In the genomic region with DNA sequence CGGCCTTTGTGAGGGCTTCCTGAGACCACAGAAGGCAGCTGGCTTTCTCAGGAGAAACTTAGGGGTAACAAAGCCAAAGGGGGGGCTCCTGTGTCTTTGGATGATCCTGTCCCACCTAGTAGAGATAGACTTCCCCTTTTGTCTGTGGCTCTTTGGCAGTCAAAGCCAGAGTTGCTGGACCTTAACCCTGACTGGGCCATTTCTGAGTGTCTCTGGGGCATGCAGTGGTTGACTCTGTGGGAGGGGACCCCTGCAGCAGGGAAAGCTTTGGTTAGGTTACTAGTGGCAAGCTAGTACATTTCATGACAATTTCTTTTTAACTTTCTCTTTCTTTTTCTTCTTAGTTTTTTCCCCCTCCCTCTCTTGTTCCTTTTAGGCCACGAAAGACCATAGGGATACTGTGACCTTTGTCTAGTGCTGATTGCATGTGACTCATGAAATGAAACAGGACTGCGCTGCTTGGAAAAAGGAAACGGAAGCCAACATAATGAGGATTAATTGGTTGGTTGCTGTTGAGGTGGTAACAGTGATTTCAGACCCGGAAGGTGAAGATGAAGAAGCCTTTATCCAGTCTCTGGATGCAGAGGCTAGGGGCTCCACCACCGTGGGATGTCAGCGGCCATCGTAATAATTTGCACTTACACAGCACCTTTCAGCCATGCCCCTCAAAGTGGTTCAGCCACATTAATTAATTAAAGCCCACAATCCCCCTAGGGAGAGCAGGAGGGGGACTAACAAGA, we compare ENCODE assay signal across 11 mouse cellular contexts.
DNase-seq lines count a peak whose midpoint lies in the region; ATAC-seq and TF ChIP-seq lines count a peak whose summit lies in the region.
"Had no signal": no experiment of that assay in that cellular context is flagged by ENCODE, and none has a peak within 500 bp of the region (broad histone marks: within the 10 kb centered on the region; RNA-seq: fewer than 3 reads in every experiment).

No protein-coding gene starts in this region.

- no peak overlapping the region for H3K9ac ChIP-seq in hindbrain, postnatal 0 days (replicated peaks; ENCODE audit: low read length)
- H3K9ac ChIP-seq in forebrain, embryonic 11.5 days (ENCODE audit: low read length) = peak overlapping the region; percentile 5; the same call in 1 of the 2 replicates
- no peak overlapping the region for H3K9ac ChIP-seq in intestine, embryonic 16.5 days (ENCODE audit: low read depth, low read length)

- H3K27me3 ChIP-seq in hindbrain, embryonic 10.5 days (ENCODE audit: insufficient read depth, poor library complexity, severe bottlenecking) = peaks cover 50% of the 10 kb centered on the region
- no peaks in the 10 kb centered on the region; the same call in 1 of the 2 replicates for H3K27me3 ChIP-seq in hindbrain, postnatal 0 days (ENCODE audit: insufficient read depth, low read length)
- no peaks in the 10 kb centered on the region for H3K27me3 ChIP-seq in forebrain, embryonic 11.5 days (ENCODE audit: control insufficient read depth, insufficient read depth, low read length)
- H3K27me3 ChIP-seq in intestine, embryonic 16.5 days (replicated peaks; ENCODE audit: control insufficient read depth, insufficient read depth, low read length) = no peaks in the 10 kb centered on the region

- no peak for ATAC-seq in hindbrain, postnatal 0 days
- peak; percentile 63 for ATAC-seq in forebrain, embryonic 11.5 days (replicated peaks; ENCODE audit: low FRiP score)
- peak; percentile 26 for ATAC-seq in intestine, embryonic 16.5 days

- H3K36me3 ChIP-seq in hindbrain, embryonic 10.5 days = no peaks in the 10 kb centered on the region
- no peaks in the 10 kb centered on the region for H3K36me3 ChIP-seq in hindbrain, postnatal 0 days (ENCODE audit: insufficient read depth, low read length)
- no peaks in the 10 kb centered on the region for H3K36me3 ChIP-seq in forebrain, embryonic 11.5 days (ENCODE audit: control insufficient read depth, insufficient read depth, low read length)
- H3K36me3 ChIP-seq in intestine, embryonic 16.5 days (ENCODE audit: control insufficient read depth, insufficient read depth, low read length) = no peaks in the 10 kb centered on the region

- intact Hi-C loops in gastrocnemius, postnatal 14 days (cut with DNase I; ENCODE audit: low total_unique reads) = no loop called here

- peak overlapping the region; percentile 87 for H3K27ac ChIP-seq in hindbrain, embryonic 10.5 days
- H3K27ac ChIP-seq in hindbrain, postnatal 0 days = no peak overlapping the region
- H3K27ac ChIP-seq in forebrain, embryonic 11.5 days (ENCODE audit: low read depth, low read length) = peak overlapping the region; percentile 67
- H3K27ac ChIP-seq in intestine, embryonic 16.5 days (ENCODE audit: low read length) = no peak overlapping the region
- H3K27ac ChIP-seq: kidney, postnatal 0 days had no signal

- H3K9me3 ChIP-seq in hindbrain, embryonic 10.5 days = 0 out of 2 replicates have a peak, but pooled peaks cover 3% of the 10 kb centered on the region
- H3K9me3 ChIP-seq in hindbrain, postnatal 0 days (ENCODE audit: low read length) = no peaks in the 10 kb centered on the region
- no peaks in the 10 kb centered on the region for H3K9me3 ChIP-seq in forebrain, embryonic 11.5 days (ENCODE audit: control insufficient read depth, low read length)
- no peaks in the 10 kb centered on the region for H3K9me3 ChIP-seq in intestine, embryonic 16.5 days (ENCODE audit: control insufficient read depth, low read length)

- no peak for DNase-seq in hindbrain, embryonic 10.5 days (ENCODE audit: low spot score)
- DNase-seq in hindbrain, postnatal 0 days (ENCODE audit: low spot score) = no peak
- DNase-seq in A20 (ENCODE audit: low read depth, low spot score) = peak; percentile 6
- no peak for DNase-seq in forebrain, embryonic 11.5 days (ENCODE audit: low spot score)
- DNase-seq in ovary, postnatal 36 days (ENCODE audit: low spot score) = no peak
- DNase-seq in gastrocnemius, postnatal 14 days = no peak
- DNase-seq in kidney, postnatal 14 days = no peak
- DNase-seq: layer of hippocampus, postnatal 36 days; thymus, postnatal 25 days had no signal

- peaks cover 58% of the 10 kb centered on the region for H3K4me1 ChIP-seq in hindbrain, embryonic 10.5 days (replicated peaks)
- no peaks in the 10 kb centered on the region for H3K4me1 ChIP-seq in hindbrain, postnatal 0 days (ENCODE audit: insufficient read depth, low read length)
- H3K4me1 ChIP-seq in forebrain, embryonic 11.5 days (replicated peaks; ENCODE audit: control insufficient read depth, insufficient read depth, low read length) = peaks cover 14% of the 10 kb centered on the region
- H3K4me1 ChIP-seq in intestine, embryonic 16.5 days (ENCODE audit: control insufficient read depth, insufficient read depth, low read length) = peaks cover 15% of the 10 kb centered on the region; the same call in 1 of the 2 replicates

- H3K4me2 ChIP-seq in hindbrain, postnatal 0 days (ENCODE audit: low read depth, low read length) = no peak overlapping the region
- H3K4me2 ChIP-seq in forebrain, embryonic 11.5 days (ENCODE audit: low read depth, low read length, severe bottlenecking) = no peak overlapping the region
- no peak overlapping the region for H3K4me2 ChIP-seq in intestine, embryonic 16.5 days (ENCODE audit: low read depth, low read length)

- no peak for TF ChIP-seq CTCF in hindbrain, postnatal 0 days (IDR thresholded peaks at IDR 0.05; ENCODE audit: low read depth)

- peak overlapping the region; percentile 16; the same call in 1 of the 2 replicates for H3K4me3 ChIP-seq in hindbrain, embryonic 10.5 days
- no peak overlapping the region for H3K4me3 ChIP-seq in hindbrain, postnatal 0 days (ENCODE audit: low read length)
- H3K4me3 ChIP-seq in forebrain, embryonic 11.5 days (ENCODE audit: low read depth, low read length) = no peak overlapping the region
- no peak overlapping the region for H3K4me3 ChIP-seq in intestine, embryonic 16.5 days (ENCODE audit: low read length)

- 35% methylated on average over 8 of the region's 8 CpGs for whole genome bisulfite sequencing in hindbrain, embryonic 10.5 days
- WGBS in hindbrain, postnatal 0 days = 40% methylated on average over 8 of the region's 8 CpGs
- 9% methylated on average over 8 of the region's 8 CpGs for WGBS in forebrain, embryonic 11.5 days
- 63% methylated on average over 8 of the region's 8 CpGs for WGBS in intestine, embryonic 16.5 days

Comparison
In these comparisons a context has a peak if more than half of its experiments do, and no peak if none do; other contexts are left out.
1. H3K27ac ChIP-seq: peak in hindbrain, embryonic 10.5 days (single experiment) and forebrain, embryonic 11.5 days (single experiment); none in hindbrain, postnatal 0 days (single experiment) and intestine, embryonic 16.5 days (single experiment).